ENCODE assay signal across 8 mouse cellular contexts in genomic region chr13:103774119-103774757, GRCm38 (mm10). TPM values are rescaled to one million over a fixed set of nuclear protein-coding genes. Genes with fewer than 3 reads are reported as not detected.
A peak's percentile ranks its signal among the peaks of the same experiment; 100 is the strongest.
DNase-seq lines count a peak whose midpoint lies in the region; ATAC-seq lines count a peak whose summit lies in the region.

Gene Srek1 (minus strand): TSS chr13:103774608.

- DNase-seq in adipocyte (ENCODE audit: low spot score), result peak; percentile 85
- DNase-seq in embryo, embryonic 10 days (ENCODE audit: low spot score), result peak; percentile 96
- DNase-seq in gastrocnemius, postnatal 14 days, result peak; percentile 94
- DNase-seq in left cerebral cortex, postnatal 10 days (ENCODE audit: extremely low spot score in 1 of 2, low spot score in 2 of 2), result peak; percentile 89 to 97
- DNase-seq in right cerebral cortex, postnatal 25 days, result peak; percentile 97
- peak; percentile 90 to 94 for DNase-seq in urinary bladder, postnatal 4 days (ENCODE audit: low spot score in 2 of 2)

- peak; percentile 78 for ATAC-seq in inflammation-experienced regulatory T-cells, adult 6 months
- peak; percentile 83 for ATAC-seq in megakaryocyte-erythroid progenitor cell, adult 5-6 weeks (replicated peaks; ENCODE audit: low FRiP score, low TSS enrichment, poor library complexity, severe bottlenecking)

- intact Hi-C loops in gastrocnemius, postnatal 14 days (cut with DNase I; ENCODE audit: low total_unique reads), result no loop called here
- intact Hi-C loops in left cerebral cortex, postnatal 10 days (cut with DNase I), result no loop called here

RNA-seq across cellular contexts. Expression of gene Srek1, which starts in this region (rescaled TPM):
- 10 to 100 TPM; 17.8 to 25.0 TPM for total RNA-seq in gastrocnemius, postnatal 14 days (2021)
- polyA plus RNA-seq in inflammation-experienced regulatory T-cells, adult 6 months (2017; shearing (Covaris generic)), result 10 to 100 TPM; 71.5 to 97.2 (median 73.5) TPM
- total RNA-seq in left cerebral cortex, postnatal 10 days (2021), result 10 to 100 TPM; 66.2 to 68.8 TPM
- 95.7 and 113 TPM in 2 replicates for total RNA-seq in megakaryocyte-erythroid progenitor cell, adult 5-6 weeks (2014; fragmentation: Nextera tagmentation)
- 108 and 122 TPM in 2 replicates for total RNA-seq in megakaryocyte-erythroid progenitor cell, adult 5-6 weeks (2017)

Comparison
In these comparisons a context has a peak if more than half of its experiments do, and no peak if none do; other contexts are left out.
1. Peak in every context shown above with its lines: DNase-seq and ATAC-seq.